In the genomic region with DNA sequence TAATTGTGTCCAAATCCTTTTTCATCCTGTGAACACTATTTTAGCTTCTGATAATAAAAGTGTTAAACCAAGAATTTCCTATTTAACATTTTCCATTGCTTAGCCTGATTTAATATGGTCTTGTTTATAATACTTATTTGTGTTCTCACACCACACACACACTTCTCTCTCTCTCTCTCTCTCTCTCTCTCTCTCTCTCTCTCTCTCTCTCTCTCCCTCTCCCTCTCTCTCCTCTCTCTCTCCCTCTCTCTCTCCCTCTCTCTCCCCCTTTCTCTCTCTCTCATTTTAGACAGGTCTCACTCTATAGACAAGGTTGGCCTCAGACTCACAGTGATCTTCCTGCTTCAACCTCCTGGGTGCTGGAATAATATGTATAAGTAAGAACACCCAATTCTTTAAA, we compare ENCODE assay signal across 9 mouse cellular contexts. TPM values are rescaled to one million over a fixed set of nuclear protein-coding genes. Genes with fewer than 3 reads are reported as not detected.
DNase-seq lines count a peak whose midpoint lies in the region; ATAC-seq and TF ChIP-seq lines count a peak whose summit lies in the region.
"Had no signal": no experiment of that assay in that cellular context is flagged by ENCODE, and none has a peak within 500 bp of the region (broad histone marks: within the 10 kb centered on the region; RNA-seq: fewer than 3 reads in every experiment).

No protein-coding gene starts in this region.

- H3K4me2 ChIP-seq in lung, embryonic 14.5 days = peak overlapping the region; percentile 86
- H3K4me2 ChIP-seq in forebrain, embryonic 15.5 days (replicated peaks) = peak overlapping the region; percentile 92
- H3K4me2 ChIP-seq in limb, embryonic 15.5 days = peak overlapping the region; percentile 61; the same call in 1 of the 2 replicates
- H3K4me2 ChIP-seq in lung, postnatal 0 days (replicated peaks; ENCODE audit: low read depth, low read length) = no peak overlapping the region

- DNase-seq in lung, embryonic 14.5 days = no peak
- DNase-seq in lung, postnatal 14 days = no peak
- no peak for DNase-seq in lung, postnatal 0 days (ENCODE audit: low spot score)
- DNase-seq in layer of hippocampus, postnatal 14 days (ENCODE audit: low spot score in 2 of 2) = no peak
- DNase-seq: kidney, adult 9 months had no signal

- no peak overlapping the region for H3K9ac ChIP-seq in lung, embryonic 14.5 days
- H3K9ac ChIP-seq in forebrain, embryonic 15.5 days (replicated peaks) = peak overlapping the region; percentile 55; the same call in 1 of the 2 replicates
- no peak overlapping the region for H3K9ac ChIP-seq in limb, embryonic 15.5 days
- no peak overlapping the region for H3K9ac ChIP-seq in lung, postnatal 0 days (replicated peaks; ENCODE audit: low read depth)

- no peaks in the 10 kb centered on the region for H3K27me3 ChIP-seq in lung, embryonic 14.5 days (ENCODE audit: insufficient read depth, low read length)
- no peaks in the 10 kb centered on the region for H3K27me3 ChIP-seq in forebrain, embryonic 15.5 days
- no peaks in the 10 kb centered on the region for H3K27me3 ChIP-seq in limb, embryonic 15.5 days
- no peaks in the 10 kb centered on the region for H3K27me3 ChIP-seq in lung, postnatal 0 days (replicated peaks; ENCODE audit: insufficient read depth, low read length)

- no peaks in the 10 kb centered on the region for H3K36me3 ChIP-seq in lung, embryonic 14.5 days (ENCODE audit: insufficient read depth)
- no peaks in the 10 kb centered on the region for H3K36me3 ChIP-seq in forebrain, embryonic 15.5 days
- H3K36me3 ChIP-seq in limb, embryonic 15.5 days = no peaks in the 10 kb centered on the region
- H3K36me3 ChIP-seq in lung, postnatal 0 days (ENCODE audit: insufficient read depth, low read length) = no peaks in the 10 kb centered on the region

- H3K4me3 ChIP-seq in lung, embryonic 14.5 days (ENCODE audit: low read depth, low read length) = peak overlapping the region; percentile 36
- H3K4me3 ChIP-seq in forebrain, embryonic 15.5 days = peak overlapping the region; percentile 53
- H3K4me3 ChIP-seq in limb, embryonic 15.5 days = peak overlapping the region; percentile 48
- peak overlapping the region; percentile 60 for H3K4me3 ChIP-seq in olfactory bulb, adult 2 months (ENCODE audit: insufficient read depth, low read depth, low read length)
- no peak overlapping the region for H3K4me3 ChIP-seq in lung, postnatal 0 days (ENCODE audit: low read depth, low read length)

- no peaks in the 10 kb centered on the region for H3K9me3 ChIP-seq in lung, embryonic 14.5 days (ENCODE audit: low read depth, low read length)
- H3K9me3 ChIP-seq in forebrain, embryonic 15.5 days = no peaks in the 10 kb centered on the region
- no peaks in the 10 kb centered on the region for H3K9me3 ChIP-seq in limb, embryonic 15.5 days
- no peaks in the 10 kb centered on the region for H3K9me3 ChIP-seq in lung, postnatal 0 days (ENCODE audit: low read length)

- no peak for TF ChIP-seq CTCF in lung, embryonic 14.5 days (IDR thresholded peaks at IDR 0.05; ENCODE audit: low read depth)
- no peak for TF ChIP-seq CTCF in olfactory bulb, adult 2 months (IDR thresholded peaks at IDR 0.05; ENCODE audit: insufficient read depth, low read depth, low read length)
- no peak for TF ChIP-seq CTCF in lung, postnatal 0 days (IDR thresholded peaks at IDR 0.05)

- TF ChIP-seq POLR2A in olfactory bulb, adult 2 months (IDR thresholded peaks at IDR 0.05; ENCODE audit: insufficient read depth, low read depth, low read length) = no peak

- ATAC-seq in lung, embryonic 14.5 days (ENCODE audit: insufficient read depth) = no peak
- ATAC-seq in forebrain, embryonic 15.5 days (replicated peaks) = no peak
- no peak for ATAC-seq in limb, embryonic 15.5 days (ENCODE audit: insufficient number of reproducible peaks, low FRiP score, low TSS enrichment, low read depth)
- ATAC-seq in activated CD4-positive, CD25-positive, alpha-beta regulatory T cell, adult 4 months = no peak
- ATAC-seq in lung, postnatal 0 days = no peak

- no peaks in the 10 kb centered on the region for H3K4me1 ChIP-seq in lung, embryonic 14.5 days (ENCODE audit: insufficient read depth)
- H3K4me1 ChIP-seq in forebrain, embryonic 15.5 days = peaks cover 5% of the 10 kb centered on the region
- 0 out of 2 replicates have a peak, but pooled peaks cover 9% of the 10 kb centered on the region for H3K4me1 ChIP-seq in limb, embryonic 15.5 days
- H3K4me1 ChIP-seq in olfactory bulb, adult 2 months (ENCODE audit: control insufficient read depth, insufficient read depth, low read length) = peaks cover 11% of the 10 kb centered on the region
- no peaks in the 10 kb centered on the region; the same call in 1 of the 2 replicates for H3K4me1 ChIP-seq in lung, postnatal 0 days (ENCODE audit: insufficient read depth, low read depth, low read length)

- TF ChIP-seq EP300 in lung, postnatal 0 days (IDR thresholded peaks at IDR 0.05) = no peak

- H3K27ac ChIP-seq in lung, embryonic 14.5 days (ENCODE audit: low read depth) = no peak overlapping the region
- H3K27ac ChIP-seq in forebrain, embryonic 15.5 days (replicated peaks) = peak overlapping the region; percentile 66; the same call in 1 of the 2 replicates
- no peak overlapping the region for H3K27ac ChIP-seq in limb, embryonic 15.5 days
- no peak overlapping the region for H3K27ac ChIP-seq in olfactory bulb, adult 2 months (ENCODE audit: insufficient read depth, low read depth, low read length)
- no peak overlapping the region for H3K27ac ChIP-seq in lung, postnatal 0 days (ENCODE audit: low read length)

RNA-seq across cellular contexts. Expression of a gene that starts 1.0 kb away (rescaled TPM):
- polyA plus RNA-seq in lung, embryonic 14.5 days (2014; fragmentation: Nextera tagmentation; extraction: Ambion mirVana) = 5.0 and 5.1 TPM in 2 replicates
- polyA plus RNA-seq in forebrain, embryonic 15.5 days (2015; fragmentation: Nextera tagmentation; extraction: Ambion mirVana) = 2.5 and 3.0 TPM in 2 replicates
- polyA plus RNA-seq in limb, embryonic 15.5 days (2015; fragmentation: Nextera tagmentation; extraction: Ambion mirVana) = 6.1 and 7.9 TPM in 2 replicates
- not detected in 2 replicates for polyA plus RNA-seq in olfactory bulb, adult 2 months (2012; ENCODE audit: insufficient read depth, insufficient read length, low replicate concordance, missing spikeins)
- polyA plus RNA-seq in activated CD4-positive, CD25-positive, alpha-beta regulatory T cell, adult 4 months (2017; shearing (Covaris generic)) = 10 to 100 TPM; 36.7 to 43.0 TPM
- polyA plus RNA-seq in lung, postnatal 0 days (2015; fragmentation: Nextera tagmentation; extraction: Ambion mirVana) = 3.4 and 3.7 TPM in 2 replicates
- total RNA-seq in layer of hippocampus, postnatal 14 days (2021) = 10 to 100 TPM; 15.2 to 15.6 TPM
